Mouse (Mus musculus): ENCODE results near the gene Srrd. TPM values are rescaled to one million over a fixed set of nuclear protein-coding genes. Genes with fewer than 3 reads are reported as not detected.

The Srrd gene
- total RNA-seq, 2 experiments from 2014 or later: 21.4 to 30.4 TPM

GRCm38 (mm10) chr5:112371933-112372332 lies 29.1 kb upstream of the Srrd start:
- TF ChIP-seq CTCF (conservative IDR thresholded peaks at IDR 0.05): no peak
- H3K4me3 ChIP-seq: no peak overlapping the region
- peak; percentile 65 to 90 for DNase-seq (ENCODE audit: low spot score in 2 of 2)
- H3K27ac ChIP-seq: peak overlapping the region; percentile 98

GRCm38 (mm10) chr5:112370236-112370813 lies 27.5 kb upstream of the Srrd start:
- TF ChIP-seq CTCF (conservative IDR thresholded peaks at IDR 0.05): no peak
- DNase-seq (ENCODE audit: low spot score in 2 of 2): no peak
- Histone ChIP-seq H3K27ac (peak overlapping the region; percentile 98), H3K4me3 (no peak overlapping the region)

- H3K27ac ChIP-seq: peak overlapping the region; percentile 98
- H3K4me3 ChIP-seq: no peak overlapping the region
- no peak for TF ChIP-seq CTCF (conservative IDR thresholded peaks at IDR 0.05)
Observed at GRCm38 (mm10) chr5:112369326-112369725, 26.5 kb upstream of the Srrd start.

GRCm38 (mm10) chr5:112368666-112369065 lies 25.8 kb upstream of the Srrd start:
- no peak for TF ChIP-seq CTCF (conservative IDR thresholded peaks at IDR 0.05)
- Histone ChIP-seq H3K27ac (peak overlapping the region; percentile 98), H3K4me3 (no peak overlapping the region)
- DNase-seq (ENCODE audit: low spot score in 2 of 2): no peak

More at GRCm38 (mm10) chr5:112369326-112369725, 26.5 kb upstream of the Srrd start:
- DNase-seq (ENCODE audit: low spot score in 2 of 2): no peak

- no peak overlapping the region for H3K4me3 ChIP-seq
- no peak for TF ChIP-seq CTCF (conservative IDR thresholded peaks at IDR 0.05)
- peak overlapping the region; percentile 98 for H3K27ac ChIP-seq
- no peak for DNase-seq (ENCODE audit: low spot score in 2 of 2)
Observed at GRCm38 (mm10) chr5:112367929-112368328, 25.1 kb upstream of the Srrd start.

GRCm38 (mm10) chr5:112367338-112367737 lies 24.5 kb upstream of the Srrd start:
- peak overlapping the region; percentile 98; the same call in 1 of the 2 replicates for H3K27ac ChIP-seq
- H3K4me3 ChIP-seq: no peak overlapping the region
- peak; percentile 64 for TF ChIP-seq CTCF (conservative IDR thresholded peaks at IDR 0.05)
- DNase-seq (ENCODE audit: low spot score in 2 of 2): no peak

GRCm38 (mm10) chr5:112366879-112367278 lies 24.0 kb upstream of the Srrd start:
- H3K27ac ChIP-seq: peak overlapping the region; percentile 98; the same call in 1 of the 2 replicates
- H3K4me3 ChIP-seq: no peak overlapping the region
- DNase-seq (ENCODE audit: low spot score in 2 of 2): no peak
- no peak for TF ChIP-seq CTCF (conservative IDR thresholded peaks at IDR 0.05)

GRCm38 (mm10) chr5:112364184-112364797 lies 21.5 kb upstream of the Srrd start:
- no peak overlapping the region for H3K4me3 ChIP-seq
- TF ChIP-seq CTCF (conservative IDR thresholded peaks at IDR 0.05): no peak
- no peak overlapping the region for H3K27ac ChIP-seq
- no peak for DNase-seq (ENCODE audit: low spot score in 2 of 2)

GRCm38 (mm10) chr5:112360077-112360476 lies 17.2 kb upstream of the Srrd start:
- no peak for TF ChIP-seq CTCF (conservative IDR thresholded peaks at IDR 0.05)
- H3K4me3 ChIP-seq: no peak overlapping the region
- no peak overlapping the region for H3K27ac ChIP-seq
- DNase-seq (ENCODE audit: low spot score in 2 of 2): no peak

GRCm38 (mm10) chr5:112359520-112359919 lies 16.7 kb upstream of the Srrd start:
- H3K27ac ChIP-seq: no peak overlapping the region
- no peak for DNase-seq (ENCODE audit: low spot score in 2 of 2)
- no peak overlapping the region for H3K4me3 ChIP-seq
- no peak for TF ChIP-seq CTCF (conservative IDR thresholded peaks at IDR 0.05)

- no peak for TF ChIP-seq CTCF (conservative IDR thresholded peaks at IDR 0.05)
- Histone ChIP-seq H3K27ac (peak overlapping the region; percentile 19; the same call in 1 of the 2 replicates), H3K4me3 (no peak overlapping the region)
- no peak for DNase-seq (ENCODE audit: low spot score in 2 of 2)
Observed at GRCm38 (mm10) chr5:112356322-112356721, 13.5 kb upstream of the Srrd start.

GRCm38 (mm10) chr5:112355910-112356309 lies 13.1 kb upstream of the Srrd start, which contains the start of gene Gm6583:
Gm6583 (minus strand) TSS chr5:112356033.
- H3K27ac ChIP-seq: peak within 1 kb of the TSS; percentile 19; the same call in 1 of the 2 replicates
- DNase-seq (ENCODE audit: low spot score in 2 of 2): no peak
- H3K4me3 ChIP-seq: no peak within 1 kb of the TSS
- TF ChIP-seq CTCF (conservative IDR thresholded peaks at IDR 0.05): no peak

GRCm38 (mm10) chr5:112355493-112355892 lies 12.7 kb upstream of the Srrd start:
- H3K4me3 ChIP-seq: no peak overlapping the region
- TF ChIP-seq CTCF (conservative IDR thresholded peaks at IDR 0.05): no peak
- no peak for DNase-seq (ENCODE audit: low spot score in 2 of 2)
- no peak overlapping the region for H3K27ac ChIP-seq

- no peak overlapping the region for H3K27ac ChIP-seq
- no peak for TF ChIP-seq CTCF (conservative IDR thresholded peaks at IDR 0.05)
Observed at GRCm38 (mm10) chr5:112349169-112349568, 6.3 kb upstream of the Srrd start.

More at GRCm38 (mm10) chr5:112349169-112349568, 6.3 kb upstream of the Srrd start:
- no peak overlapping the region for H3K4me3 ChIP-seq
- DNase-seq (ENCODE audit: low spot score in 2 of 2): no peak
